Mouse (Mus musculus): ENCODE measurements around the gene Rsad2. TPM values are rescaled to one million over a fixed set of nuclear protein-coding genes. Genes with fewer than 3 reads are reported as not detected.

The Rsad2 gene
- polyA plus RNA-seq, 1 experiment from 2014 or later = 1.7 TPM

- 67% methylated on average over 18 of the region's 18 CpGs for WGBS
- Histone ChIP-seq H3K27me3 (ENCODE audit: control insufficient read depth, insufficient read depth, low read length) (no peaks in the 10 kb centered on the region), H3K9ac (ENCODE audit: low read length) (no peak overlapping the region), H3K9me3 (ENCODE audit: control insufficient read depth, low read length) (no peaks in the 10 kb centered on the region), H3K4me3 (ENCODE audit: control insufficient read depth in 1 of 2, insufficient read depth in 1 of 2, low read depth in 1 of 2, low read length in 2 of 2) (no peak overlapping the region), H3K4me2 (ENCODE audit: low read length) (no peak overlapping the region), H3K27ac (replicated peaks in 1 of 2; ENCODE audit: control insufficient read depth in 1 of 2, insufficient read depth in 1 of 2, low read depth in 2 of 2, low read length in 2 of 2) (no peak overlapping the region), H3K36me3 (ENCODE audit: control insufficient read depth, insufficient read depth, low read length) (no peaks in the 10 kb centered on the region), H3K4me1 (ENCODE audit: control insufficient read depth in 2 of 2, insufficient read depth in 2 of 2, low read length in 2 of 2) (peaks cover 0 to 3% of the 10 kb centered on the region in 2 experiments; a peak in 1 of 4 replicates)
- ATAC-seq (ENCODE audit: insufficient number of reproducible peaks, insufficient read depth, low FRiP score, low read depth) = no peak
Observed at GRCm38 (mm10) chr12:26478196-26479004, 22.1 kb upstream of the Rsad2 start.

- WGBS = 62% methylated on average over 5 of the region's 5 CpGs
- Histone ChIP-seq H3K9ac (ENCODE audit: low read length) (no peak overlapping the region), H3K36me3 (ENCODE audit: control insufficient read depth, insufficient read depth, low read length) (no peaks in the 10 kb centered on the region), H3K4me3 (ENCODE audit: control insufficient read depth in 1 of 2, insufficient read depth in 1 of 2, low read depth in 1 of 2, low read length in 2 of 2) (no peak overlapping the region), H3K4me1 (ENCODE audit: control insufficient read depth in 2 of 2, insufficient read depth in 2 of 2, low read length in 2 of 2) (peaks cover 0 to 3% of the 10 kb centered on the region in 2 experiments; a peak in 1 of 4 replicates), H3K27ac (replicated peaks in 1 of 2; ENCODE audit: control insufficient read depth in 1 of 2, insufficient read depth in 1 of 2, low read depth in 2 of 2, low read length in 2 of 2) (no peak overlapping the region), H3K4me2 (ENCODE audit: low read length) (no peak overlapping the region), H3K9me3 (ENCODE audit: control insufficient read depth, low read length) (no peaks in the 10 kb centered on the region), H3K27me3 (ENCODE audit: control insufficient read depth, insufficient read depth, low read length) (no peaks in the 10 kb centered on the region)
- ATAC-seq (ENCODE audit: insufficient number of reproducible peaks, insufficient read depth, low FRiP score, low read depth) = no peak
Observed at GRCm38 (mm10) chr12:26477198-26477597, 20.9 kb upstream of the Rsad2 start.

GRCm38 (mm10) chr12:26473746-26474145 lies 17.5 kb upstream of the Rsad2 start:
- Histone ChIP-seq H3K4me1 (ENCODE audit: control insufficient read depth in 2 of 2, insufficient read depth in 2 of 2, low read length in 2 of 2) (peaks cover 0 to 4% of the 10 kb centered on the region in 2 experiments; a peak in 1 of 4 replicates), H3K27me3 (ENCODE audit: control insufficient read depth, insufficient read depth, low read length) (no peaks in the 10 kb centered on the region), H3K9me3 (ENCODE audit: control insufficient read depth, low read length) (no peaks in the 10 kb centered on the region), H3K36me3 (ENCODE audit: control insufficient read depth, insufficient read depth, low read length) (no peaks in the 10 kb centered on the region), H3K27ac (replicated peaks in 1 of 2; ENCODE audit: control insufficient read depth in 1 of 2, insufficient read depth in 1 of 2, low read depth in 2 of 2, low read length in 2 of 2) (no peak overlapping the region), H3K4me3 (ENCODE audit: control insufficient read depth in 1 of 2, insufficient read depth in 1 of 2, low read depth in 1 of 2, low read length in 2 of 2) (no peak overlapping the region), H3K9ac (ENCODE audit: low read length) (no peak overlapping the region), H3K4me2 (ENCODE audit: low read length) (no peak overlapping the region)
- no peak for ATAC-seq (ENCODE audit: insufficient number of reproducible peaks, insufficient read depth, low FRiP score, low read depth)
- WGBS = 83% methylated on average over 6 of the region's 6 CpGs

- H3K27ac ChIP-seq (replicated peaks in 1 of 2; ENCODE audit: control insufficient read depth in 1 of 2, insufficient read depth in 1 of 2, low read depth in 2 of 2, low read length in 2 of 2) = no peak overlapping the region
- H3K4me1 ChIP-seq (ENCODE audit: control insufficient read depth in 2 of 2, insufficient read depth in 2 of 2, low read length in 2 of 2) = peaks cover 0 to 4% of the 10 kb centered on the region in 2 experiments; a peak in 1 of 4 replicates
- H3K4me2 ChIP-seq (ENCODE audit: low read length) = no peak overlapping the region
- H3K36me3 ChIP-seq (ENCODE audit: control insufficient read depth, insufficient read depth, low read length) = no peaks in the 10 kb centered on the region
- no peak for ATAC-seq (ENCODE audit: insufficient number of reproducible peaks, insufficient read depth, low FRiP score, low read depth)
- WGBS = 64% methylated on average over 3 of the region's 3 CpGs
- no peaks in the 10 kb centered on the region for H3K9me3 ChIP-seq (ENCODE audit: control insufficient read depth, low read length)
- no peaks in the 10 kb centered on the region for H3K27me3 ChIP-seq (ENCODE audit: control insufficient read depth, insufficient read depth, low read length)
- H3K4me3 ChIP-seq (ENCODE audit: control insufficient read depth in 1 of 2, insufficient read depth in 1 of 2, low read depth in 1 of 2, low read length in 2 of 2) = no peak overlapping the region
- no peak overlapping the region for H3K9ac ChIP-seq (ENCODE audit: low read length)
Observed at GRCm38 (mm10) chr12:26472770-26473481, 16.7 kb upstream of the Rsad2 start.

GRCm38 (mm10) chr12:26471376-26471775 lies 15.1 kb upstream of the Rsad2 start:
- 66% methylated on average over 3 of the region's 3 CpGs for WGBS
- Histone ChIP-seq H3K9ac (ENCODE audit: low read length) (no peak overlapping the region), H3K27ac (replicated peaks in 1 of 2; ENCODE audit: control insufficient read depth in 1 of 2, insufficient read depth in 1 of 2, low read depth in 2 of 2, low read length in 2 of 2) (no peak overlapping the region), H3K4me3 (ENCODE audit: control insufficient read depth in 1 of 2, insufficient read depth in 1 of 2, low read depth in 1 of 2, low read length in 2 of 2) (no peak overlapping the region), H3K27me3 (ENCODE audit: control insufficient read depth, insufficient read depth, low read length) (no peaks in the 10 kb centered on the region), H3K4me1 (ENCODE audit: control insufficient read depth in 2 of 2, insufficient read depth in 2 of 2, low read length in 2 of 2) (peaks cover 0 to 4% of the 10 kb centered on the region in 2 experiments; a peak in 1 of 4 replicates), H3K4me2 (ENCODE audit: low read length) (no peak overlapping the region), H3K9me3 (ENCODE audit: control insufficient read depth, low read length) (no peaks in the 10 kb centered on the region), H3K36me3 (ENCODE audit: control insufficient read depth, insufficient read depth, low read length) (no peaks in the 10 kb centered on the region)
- no peak for ATAC-seq (ENCODE audit: insufficient number of reproducible peaks, insufficient read depth, low FRiP score, low read depth)

- Histone ChIP-seq H3K27me3 (ENCODE audit: control insufficient read depth, insufficient read depth, low read length) (no peaks in the 10 kb centered on the region), H3K4me3 (ENCODE audit: control insufficient read depth in 1 of 2, insufficient read depth in 1 of 2, low read depth in 1 of 2, low read length in 2 of 2) (peak overlapping the region; percentile 77 to 87), H3K9me3 (ENCODE audit: control insufficient read depth, low read length) (no peaks in the 10 kb centered on the region), H3K4me1 (ENCODE audit: control insufficient read depth in 2 of 2, insufficient read depth in 2 of 2, low read length in 2 of 2) (peaks cover 0 to 4% of the 10 kb centered on the region in 2 experiments; a peak in 1 of 4 replicates), H3K9ac (ENCODE audit: low read length) (peak overlapping the region; percentile 83), H3K27ac (replicated peaks in 1 of 2; ENCODE audit: control insufficient read depth in 1 of 2, insufficient read depth in 1 of 2, low read depth in 2 of 2, low read length in 2 of 2) (no peak overlapping the region), H3K36me3 (ENCODE audit: control insufficient read depth, insufficient read depth, low read length) (no peaks in the 10 kb centered on the region), H3K4me2 (ENCODE audit: low read length) (peak overlapping the region; percentile 98)
- 34% methylated on average over 6 of the region's 6 CpGs for WGBS
- no peak for ATAC-seq (ENCODE audit: insufficient number of reproducible peaks, insufficient read depth, low FRiP score, low read depth)
Observed at GRCm38 (mm10) chr12:26470042-26470409, 13.8 kb upstream of the Rsad2 start.

GRCm38 (mm10) chr12:26469098-26470041 lies 13.1 kb upstream of the Rsad2 start, which contains the start of gene Cmpk2:
Gene Cmpk2 (plus strand): TSS chr12:26469204.
- peak within 1 kb of the TSS; percentile 35 to 71; a peak in 3 of 4 replicates for H3K27ac ChIP-seq (replicated peaks in 1 of 2; ENCODE audit: control insufficient read depth in 1 of 2, insufficient read depth in 1 of 2, low read depth in 2 of 2, low read length in 2 of 2)
- H3K36me3 ChIP-seq (ENCODE audit: control insufficient read depth, insufficient read depth, low read length) = no peaks in the 10 kb centered on the region
- H3K4me3 ChIP-seq (ENCODE audit: control insufficient read depth in 1 of 2, insufficient read depth in 1 of 2, low read depth in 1 of 2, low read length in 2 of 2) = peak within 1 kb of the TSS; percentile 77 to 87
- peak within 1 kb of the TSS; percentile 83 for H3K9ac ChIP-seq (ENCODE audit: low read length)
- no peaks in the 10 kb centered on the region for H3K9me3 ChIP-seq (ENCODE audit: control insufficient read depth, low read length)
- H3K27me3 ChIP-seq (ENCODE audit: control insufficient read depth, insufficient read depth, low read length) = no peaks in the 10 kb centered on the region
- WGBS = under 1% methylated on average over 68 of the region's 69 CpGs
- peak within 1 kb of the TSS; percentile 98 for H3K4me2 ChIP-seq (ENCODE audit: low read length)
- peak; percentile 65 for ATAC-seq (ENCODE audit: insufficient number of reproducible peaks, insufficient read depth, low FRiP score, low read depth)
- peaks cover 0 to 4% of the 10 kb centered on the region in 2 experiments; a peak in 1 of 4 replicates for H3K4me1 ChIP-seq (ENCODE audit: control insufficient read depth in 2 of 2, insufficient read depth in 2 of 2, low read length in 2 of 2)

All from heart, embryonic 14.5 days (tissue).